Mouse (Mus musculus) heart, postnatal 0 days (tissue): Measurements from ENCODE around the gene Ntn3. TPM values are rescaled to one million over a fixed set of nuclear protein-coding genes. Genes with fewer than 3 reads are reported as not detected.

Experiments used
- ATAC-seq: fragments of 200-750 bp; cut with Nextera tagmentation; 2 replicates; pipeline ENCODE4 v1.8.0; 2017; ENCODE audit warnings: low read depth, moderate number of reproducible peaks, moderate library complexity; ENCODE audit not compliant: insufficient read depth
- DNase-seq: peaks from one replicate; pipeline ENCODE4 v3.0.0-alpha.2; 2016; ENCODE audit warnings: low spot score
- H3K27ac ChIP-seq: fragments of 300-500 bp; sonication (generic); 2 replicates; pipeline ENCODE4 v1.5.1; 2014; ENCODE audit warnings: low read depth, mild to moderate bottlenecking
- H3K27me3 ChIP-seq: fragments of 300-500 bp; sonication (generic); 2 replicates; pipeline ENCODE4 v1.6.1; 2014; ENCODE audit warnings: low read length, mixed read lengths; ENCODE audit not compliant: control insufficient read depth, insufficient read depth
- H3K36me3 ChIP-seq: fragments of 300-500 bp; sonication (generic); replicated peaks from 2 replicates; pipeline ENCODE4 v1.6.1; 2014; ENCODE audit warnings: low read length, mixed read lengths; ENCODE audit not compliant: control insufficient read depth, insufficient read depth
- H3K4me1 ChIP-seq: fragments of 300-500 bp; sonication (generic); 2 replicates; pipeline ENCODE4 v1.6.1; 2014; ENCODE audit warnings: antibody characterized with exemption; ENCODE audit not compliant: control insufficient read depth, insufficient read depth
- H3K4me2 ChIP-seq: fragments of 300-500 bp; sonication (generic); 2 replicates; pipeline ENCODE4 v1.6.1; 2014; ENCODE audit warnings: low read depth, mild to moderate bottlenecking, low read length, moderate library complexity
- H3K4me3 ChIP-seq: fragments of 300-500 bp; sonication (generic); 2 replicates; pipeline ENCODE4 v1.5.1; 2014; ENCODE audit warnings: low read depth, low read length
- H3K9ac ChIP-seq: fragments of 300-500 bp; sonication (generic); replicated peaks from 2 replicates; pipeline ENCODE4 v1.6.1; 2014; ENCODE audit warnings: low read depth, low read length, mixed read lengths
- H3K9me3 ChIP-seq: fragments of 300-500 bp; sonication (generic); replicated peaks from 2 replicates; pipeline ENCODE4 v1.6.1; 2016; ENCODE audit warnings: low read length; ENCODE audit not compliant: control insufficient read depth
- CTCF ChIP-seq: IDR thresholded peaks from 2 replicates; pipeline ENCODE4 v1.5.1; 2016; ENCODE audit warnings: antibody characterized with exemption, control low read depth, low read depth
- EP300 ChIP-seq: IDR thresholded peaks from 2 replicates; pipeline ENCODE4 v1.6.1; 2016; ENCODE audit warnings: antibody characterized with exemption, low read depth
- WGBS: fragments of 180-500 bp; shearing (Covaris S2); extraction: QIAGEN DNeasy Blood & Tissue Kit; methylation state at CpG from one replicate; pipeline ENCODE4 v1.1.7; 2014; 5-methylcytosine and 5-hydroxymethylcytosine counted together
- microRNA-seq: library from miRNA; unstranded; fragments of <30 nt; microRNA quantifications from one replicate; pipeline ENCODE4, GENCODE M21; 2016
- polyA plus RNA-seq: library from polyadenylated mRNA; unstranded; fragments of >200 nt; fragmentation: Nextera tagmentation; extraction: Ambion mirVana; gene quantifications from 2 replicates; pipeline ENCODE4 v1.2.1, GENCODE M21; 2015
- total RNA-seq: library from RNA; depleted of rRNA; stranded (reverse); fragments of >200 nt; gene quantifications from 2 replicates; pipeline ENCODE4 v1.2.3, GENCODE M21; 2014; ENCODE audit warnings: low replicate concordance; rRNA removed

Gene Ntn3
- total and polyA plus RNA-seq, 2 experiments from 2014 or later = 0.59 to 7.3 TPM

DNA sequence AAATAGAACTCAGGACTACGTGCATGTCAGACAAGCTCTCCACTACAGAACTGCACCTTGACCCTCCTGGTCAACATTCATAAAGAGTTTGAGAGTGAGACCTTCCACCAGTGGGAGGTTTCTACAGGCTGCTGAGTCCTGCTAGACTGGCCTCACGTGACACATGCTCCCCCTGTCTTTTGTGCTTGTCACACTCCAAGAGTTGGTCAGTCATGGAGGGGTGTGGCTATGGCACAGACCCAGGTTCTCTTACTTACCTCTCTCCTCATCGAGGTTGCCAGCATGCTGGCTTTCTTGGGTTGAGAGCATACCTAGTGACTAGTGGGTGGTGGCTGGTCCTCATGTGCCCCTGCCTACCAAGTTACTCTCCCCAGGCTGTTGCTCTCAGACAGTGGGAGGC, 54.9 kb downstream of the Ntn3 start:
- no peaks in the 10 kb centered on the region for H3K27me3 ChIP-seq
- H3K4me3 ChIP-seq = no peak overlapping the region
- no peak overlapping the region for H3K4me2 ChIP-seq

More for the DNA sequence above, 54.9 kb downstream of the Ntn3 start:
- TF ChIP-seq CTCF (no peak), EP300 (no peak)
- Histone ChIP-seq H3K9ac (no peak overlapping the region), H3K36me3 (no peaks in the 10 kb centered on the region; the same call in 1 of the 2 replicates), H3K27ac (no peak overlapping the region), H3K9me3 (no peaks in the 10 kb centered on the region), H3K4me1 (0 out of 2 replicates have a peak, but pooled peaks cover 6% of the 10 kb centered on the region)
- 44% methylated on average over 3 of the region's 3 CpGs for WGBS
- DNase-seq (no peak), ATAC-seq (no peak)

Small RNA genes lying within 50 kb of the gene (microRNA-seq; reads per million reads assigned to microRNA genes)
- 2.0 reads per million, percentile 5 among the genes with 10 or more reads in this experiment for gene Mir5134
- not detected for gene Mir6965

Other genes starting within 250 kb of the Ntn3 start
- gene Prss30, start 229.0 kb downstream of the Ntn3 start, total RNA-seq = not detected in 2 replicates
- gene Prss30, start 229.0 kb downstream of the Ntn3 start, polyA plus RNA-seq = not detected in 2 replicates
- 0.15 TPM in 1 of 2 replicates, not detected in the other for gene Prss22, start 211.4 kb downstream of the Ntn3 start, total RNA-seq
- not detected in 2 replicates for gene Prss22, start 211.4 kb downstream of the Ntn3 start, polyA plus RNA-seq
- gene Prss27, start 171.4 kb downstream of the Ntn3 start, total RNA-seq = 0.99 and 1.1 TPM in 2 replicates
- gene Prss27, start 171.4 kb downstream of the Ntn3 start, polyA plus RNA-seq = not detected in 2 replicates
- 34.1 and 39.5 TPM in 2 replicates for gene Kctd5, start 136.0 kb downstream of the Ntn3 start, total RNA-seq
- 23.2 and 23.9 TPM in 2 replicates for gene Kctd5, start 136.0 kb downstream of the Ntn3 start, polyA plus RNA-seq
- 36.6 and 43.2 TPM in 2 replicates for gene Pdpk1, start 58.6 kb downstream of the Ntn3 start, total RNA-seq
- 31.7 and 35.4 TPM in 2 replicates for gene Pdpk1, start 58.6 kb downstream of the Ntn3 start, polyA plus RNA-seq
- gene Amdhd2, start 45.8 kb downstream of the Ntn3 start, total RNA-seq = 33.7 and 34.4 TPM in 2 replicates
- 24.4 and 28.0 TPM in 2 replicates for gene Amdhd2, start 45.8 kb downstream of the Ntn3 start, polyA plus RNA-seq
- gene Atp6v0c, start 39.8 kb downstream of the Ntn3 start, total RNA-seq = 238 and 355 TPM in 2 replicates
- 552 and 570 TPM in 2 replicates for gene Atp6v0c, start 39.8 kb downstream of the Ntn3 start, polyA plus RNA-seq
- gene Tbc1d24, start 4.0 kb downstream of the Ntn3 start, total RNA-seq = 9.1 and 19.3 TPM in 2 replicates
- 2.8 and 2.9 TPM in 2 replicates for gene Tbc1d24, start 4.0 kb downstream of the Ntn3 start, polyA plus RNA-seq
- 12.7 and 13.6 TPM in 2 replicates for gene Tedc2, start 11.3 kb upstream of the Ntn3 start, total RNA-seq
- gene Tedc2, start 11.3 kb upstream of the Ntn3 start, polyA plus RNA-seq = 3.1 and 4.2 TPM in 2 replicates
- gene Ccnf, start 42.0 kb upstream of the Ntn3 start, total RNA-seq = 12.4 and 13.8 TPM in 2 replicates
- gene Ccnf, start 42.0 kb upstream of the Ntn3 start, polyA plus RNA-seq = 7.2 and 7.5 TPM in 2 replicates
- gene Abca17, start 141.5 kb upstream of the Ntn3 start, total RNA-seq = not detected in 2 replicates
- gene Abca17, start 141.5 kb upstream of the Ntn3 start, polyA plus RNA-seq = not detected in 2 replicates
- gene Abca3, start 142.4 kb upstream of the Ntn3 start, total RNA-seq = 13.8 and 14.8 TPM in 2 replicates
- gene Abca3, start 142.4 kb upstream of the Ntn3 start, polyA plus RNA-seq = 3.5 and 4.4 TPM in 2 replicates
- 123 and 174 TPM in 2 replicates for gene Rnps1, start 205.0 kb upstream of the Ntn3 start, total RNA-seq
- 127 and 135 TPM in 2 replicates for gene Rnps1, start 205.0 kb upstream of the Ntn3 start, polyA plus RNA-seq
- 440 and 624 TPM in 2 replicates for gene Eci1, start 217.1 kb upstream of the Ntn3 start, total RNA-seq
- 595 and 640 TPM in 2 replicates for gene Eci1, start 217.1 kb upstream of the Ntn3 start, polyA plus RNA-seq
- 1.9 and 4.5 TPM in 2 replicates for gene Dnase1l2, start 233.6 kb upstream of the Ntn3 start, total RNA-seq
- 0.36 and 0.44 TPM in 2 replicates for gene Dnase1l2, start 233.6 kb upstream of the Ntn3 start, polyA plus RNA-seq